Mouse (Mus musculus) kidney, embryonic 14.5 days (tissue): ENCODE measurements at regions not wholly inside any gene's neighbourhood (a gene's known extent, or its start where the extent isn't known, plus 50 kb on each side); places are given as distances from the start of the nearest gene placed in this dataset.

Source experiments
- ATAC-seq: fragments of 200-750 bp; cut with Nextera tagmentation; 2 replicates; pipeline ENCODE4 v1.8.0; 2017; ENCODE audit warnings: moderate number of reproducible peaks, mild to moderate bottlenecking, moderate TSS enrichment, moderate library complexity; ENCODE audit not compliant: low FRiP score, low TSS enrichment
- H3K27ac ChIP-seq: fragments of 300-500 bp; sonication (generic); 2 replicates; pipeline ENCODE4 v1.5.1; 2014; ENCODE audit warnings: low read depth, mild to moderate bottlenecking, low read length, moderate library complexity, mixed read lengths
- H3K27me3 ChIP-seq: fragments of 300-500 bp; sonication (generic); 2 replicates; pipeline ENCODE4 v1.6.1; 2014; ENCODE audit warnings: mild to moderate bottlenecking, low read length; ENCODE audit not compliant: control insufficient read depth, insufficient read depth
- H3K36me3 ChIP-seq: fragments of 300-500 bp; sonication (generic); 2 replicates; pipeline ENCODE4 v1.6.1; 2014; ENCODE audit warnings: low read length, mixed read lengths; ENCODE audit not compliant: control insufficient read depth, insufficient read depth
- H3K4me1 ChIP-seq: fragments of 300-500 bp; sonication (generic); 2 replicates; pipeline ENCODE4 v1.6.1; 2014; ENCODE audit warnings: low read length, mixed read lengths; ENCODE audit not compliant: control insufficient read depth, insufficient read depth
- H3K4me2 ChIP-seq: fragments of 300-500 bp; sonication (generic); replicated peaks from 2 replicates; pipeline ENCODE4 v1.6.1; 2014; ENCODE audit warnings: low read depth, mild to moderate bottlenecking, low read length
- H3K4me3 ChIP-seq: fragments of 300-500 bp; sonication (generic); 2 replicates; pipeline ENCODE4 v1.5.1; 2014; ENCODE audit warnings: mild to moderate bottlenecking, low read length
- H3K9ac ChIP-seq: fragments of 300-500 bp; sonication (generic); 2 replicates; pipeline ENCODE4 v1.6.1; 2014; ENCODE audit warnings: low read depth, mild to moderate bottlenecking, low read length, moderate library complexity
- H3K9me3 ChIP-seq: fragments of 300-500 bp; sonication (generic); 2 replicates; pipeline ENCODE4 v1.6.1; 2016; ENCODE audit warnings: low read length; ENCODE audit not compliant: control insufficient read depth
- WGBS: fragments of 180-500 bp; shearing (Covaris S2); extraction: QIAGEN DNeasy Blood & Tissue Kit; methylation state at CpG from one replicate; pipeline ENCODE4 v1.1.7; 2014; 5-methylcytosine and 5-hydroxymethylcytosine counted together

- Histone ChIP-seq H3K4me2 (no peak overlapping the region), H3K9me3 (no peaks in the 10 kb centered on the region), H3K9ac (no peak overlapping the region), H3K36me3 (no peaks in the 10 kb centered on the region), H3K27ac (no peak overlapping the region), H3K4me1 (no peaks in the 10 kb centered on the region), H3K27me3 (no peaks in the 10 kb centered on the region), H3K4me3 (no peak overlapping the region)
- no peak for ATAC-seq
- WGBS: 64% methylated on average over 12 of the region's 12 CpGs
Measured at GRCm38 (mm10) chr4:105316478-105317206, 159.5 kb downstream of the Plpp3 start.

GRCm38 (mm10) chr4:105318421-105318820 lies 161.3 kb downstream of the Plpp3 start:
- WGBS: 87% methylated on average over 2 of the region's 2 CpGs

DNA sequence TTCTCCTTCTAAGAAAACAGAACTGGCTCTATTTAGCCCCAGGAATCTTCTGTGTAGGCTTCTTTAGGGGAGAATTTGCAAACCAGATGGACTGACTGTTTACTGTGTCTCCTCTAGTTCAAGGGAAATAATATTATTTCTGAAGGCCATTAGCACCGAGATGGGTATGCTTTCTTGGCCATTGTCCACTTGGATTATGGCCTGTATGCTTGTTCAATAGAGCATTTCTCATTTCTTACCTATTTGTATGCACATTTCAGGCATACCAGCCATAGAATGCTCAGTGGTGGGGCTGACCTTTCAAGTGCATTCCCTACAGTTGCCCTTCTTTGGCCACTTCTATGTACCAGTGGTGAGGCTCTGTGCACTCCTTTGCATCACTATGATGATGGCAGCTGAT lies 166.3 kb downstream of the Plpp3 start:
- Histone ChIP-seq H3K4me2 (no peak overlapping the region), H3K27me3 (no peaks in the 10 kb centered on the region), H3K27ac (no peak overlapping the region), H3K36me3 (no peaks in the 10 kb centered on the region), H3K4me3 (no peak overlapping the region), H3K9ac (no peak overlapping the region), H3K4me1 (no peaks in the 10 kb centered on the region), H3K9me3 (no peaks in the 10 kb centered on the region)
- ATAC-seq: no peak
- 63% methylated on average over 1 of the region's 1 CpGs for WGBS

More at GRCm38 (mm10) chr4:105318421-105318820, 161.3 kb downstream of the Plpp3 start:
- Histone ChIP-seq H3K4me2 (no peak overlapping the region), H3K9me3 (no peaks in the 10 kb centered on the region), H3K36me3 (no peaks in the 10 kb centered on the region), H3K27me3 (no peaks in the 10 kb centered on the region), H3K4me1 (no peaks in the 10 kb centered on the region), H3K27ac (no peak overlapping the region), H3K9ac (no peak overlapping the region), H3K4me3 (no peak overlapping the region)
- ATAC-seq: no peak

- Histone ChIP-seq H3K4me1 (no peaks in the 10 kb centered on the region), H3K9me3 (no peaks in the 10 kb centered on the region), H3K36me3 (no peaks in the 10 kb centered on the region), H3K27ac (no peak overlapping the region), H3K27me3 (no peaks in the 10 kb centered on the region), H3K4me2 (no peak overlapping the region), H3K9ac (no peak overlapping the region), H3K4me3 (no peak overlapping the region)
- ATAC-seq: no peak
- 78% methylated on average over 3 of the region's 3 CpGs for WGBS
Measured at GRCm38 (mm10) chr4:105326989-105327388, 169.8 kb downstream of the Plpp3 start.

DNA sequence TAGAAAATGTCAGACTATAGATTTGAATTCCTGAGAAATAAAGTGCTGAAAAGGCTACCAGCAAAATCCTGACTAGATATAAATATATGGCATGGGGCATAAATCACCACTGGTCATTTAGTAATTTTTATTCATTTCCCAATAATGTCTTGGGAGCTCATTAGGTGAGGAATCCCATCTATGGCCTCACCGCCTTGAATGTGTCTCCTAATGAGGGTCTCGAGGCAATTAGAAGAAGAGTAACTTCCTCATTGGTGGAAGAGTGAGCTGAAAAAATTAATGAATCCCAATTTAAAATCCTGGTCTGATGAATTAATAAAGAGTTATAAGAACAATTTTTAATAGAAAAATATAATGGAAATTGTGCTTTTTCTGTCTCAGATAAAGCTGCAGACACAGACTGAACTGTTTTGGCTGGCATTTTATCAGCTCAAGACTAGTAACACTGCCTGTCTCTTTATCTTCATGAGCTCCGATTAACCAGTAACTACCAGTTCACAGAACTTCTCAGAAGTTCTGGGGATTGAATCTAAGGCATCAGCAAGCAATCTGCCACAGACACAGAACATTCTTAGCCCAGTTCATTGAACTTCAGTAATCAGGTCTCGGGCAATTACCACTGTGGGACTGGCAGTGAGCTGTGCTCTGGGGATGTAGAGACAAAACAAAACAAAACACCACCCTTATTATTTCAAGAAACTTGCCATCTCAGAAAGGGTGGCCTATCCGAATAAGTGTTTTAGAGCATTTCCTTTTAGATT lies 170.7 kb downstream of the Plpp3 start:
- H3K4me1 ChIP-seq: no peaks in the 10 kb centered on the region
- H3K27me3 ChIP-seq: no peaks in the 10 kb centered on the region
- H3K36me3 ChIP-seq: no peaks in the 10 kb centered on the region
- H3K9me3 ChIP-seq: no peaks in the 10 kb centered on the region
- 77% methylated on average over 5 of the region's 5 CpGs for WGBS
- no peak overlapping the region for H3K9ac ChIP-seq
- no peak overlapping the region for H3K4me3 ChIP-seq
- no peak overlapping the region for H3K4me2 ChIP-seq
- peak overlapping the region; percentile 33; the same call in 1 of the 2 replicates for H3K27ac ChIP-seq
- ATAC-seq: no peak

DNA sequence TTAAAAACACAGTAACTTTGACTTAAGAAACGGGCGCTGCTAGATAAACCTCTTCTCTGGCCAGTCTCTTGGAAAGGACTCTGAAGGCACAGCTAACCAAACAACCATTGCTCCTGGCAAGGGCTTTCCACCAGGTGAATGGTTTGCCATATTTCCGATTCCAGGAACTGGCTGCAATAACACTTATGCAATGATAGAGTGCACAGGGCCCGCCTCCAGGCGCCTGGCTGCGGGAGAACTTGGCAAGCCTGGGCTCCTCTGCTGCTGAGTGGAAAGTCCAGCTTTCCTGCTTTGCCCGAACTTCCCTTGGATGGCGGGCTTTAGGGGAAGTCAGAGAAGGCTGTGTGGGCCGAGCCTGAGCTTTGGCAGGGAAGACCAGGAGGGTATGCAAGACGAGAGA lies 171.6 kb downstream of the Plpp3 start:
- 71% methylated on average over 10 of the region's 10 CpGs for WGBS

DNA sequence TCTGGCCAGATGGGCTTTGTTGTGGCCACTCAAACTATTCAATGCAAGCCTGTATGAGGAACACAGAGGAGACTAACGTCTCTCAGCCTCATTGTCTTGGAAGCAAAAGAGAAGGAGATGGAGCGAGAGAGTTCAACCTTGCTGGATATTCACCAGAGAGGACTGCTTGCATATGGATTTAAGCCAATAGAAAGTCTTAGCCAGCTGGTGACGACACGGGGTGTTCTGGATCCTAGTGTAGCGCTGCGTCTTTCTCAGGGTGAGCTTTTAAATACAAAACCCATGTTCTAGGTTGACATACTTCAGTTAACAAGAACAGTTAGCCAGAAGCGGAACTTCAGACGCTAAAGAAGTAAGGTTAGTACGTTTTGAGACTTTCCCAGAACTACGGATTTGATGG lies 174.9 kb downstream of the Plpp3 start:
- no peaks in the 10 kb centered on the region for H3K9me3 ChIP-seq
- no peak overlapping the region for H3K4me2 ChIP-seq
- H3K4me1 ChIP-seq: no peaks in the 10 kb centered on the region
- H3K36me3 ChIP-seq: no peaks in the 10 kb centered on the region
- H3K9ac ChIP-seq: no peak overlapping the region
- H3K27ac ChIP-seq: no peak overlapping the region
- ATAC-seq: no peak
- no peak overlapping the region for H3K4me3 ChIP-seq
- WGBS: 89% methylated on average over 10 of the region's 10 CpGs
- no peaks in the 10 kb centered on the region for H3K27me3 ChIP-seq

More for the DNA sequence above, 171.6 kb downstream of the Plpp3 start:
- Histone ChIP-seq H3K4me3 (no peak overlapping the region), H3K4me2 (no peak overlapping the region), H3K4me1 (no peaks in the 10 kb centered on the region), H3K27me3 (no peaks in the 10 kb centered on the region), H3K36me3 (no peaks in the 10 kb centered on the region), H3K9ac (no peak overlapping the region), H3K27ac (no peak overlapping the region), H3K9me3 (no peaks in the 10 kb centered on the region)
- ATAC-seq: no peak

DNA sequence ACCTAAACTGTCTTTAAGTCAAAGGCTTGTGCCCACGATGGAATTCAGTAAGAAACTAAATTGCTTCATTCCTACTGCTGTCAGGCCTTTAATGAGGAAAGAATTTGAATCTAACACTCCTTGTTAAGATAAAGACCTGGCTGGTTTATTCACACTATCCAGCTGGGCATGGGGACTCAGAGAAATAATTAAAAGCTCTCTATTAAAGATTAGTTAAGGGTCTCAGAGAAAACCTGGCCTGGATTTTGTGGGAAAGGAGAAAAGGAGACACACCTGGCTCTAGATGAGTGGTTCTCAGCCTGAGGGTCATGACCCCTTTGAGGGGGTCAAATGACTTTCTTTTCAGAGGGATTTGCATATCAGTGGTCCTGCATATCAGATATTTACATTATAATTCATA lies 178.7 kb downstream of the Plpp3 start:
- Histone ChIP-seq H3K4me1 (no peaks in the 10 kb centered on the region), H3K4me2 (no peak overlapping the region), H3K27me3 (no peaks in the 10 kb centered on the region), H3K4me3 (no peak overlapping the region), H3K9ac (no peak overlapping the region), H3K27ac (no peak overlapping the region), H3K9me3 (no peaks in the 10 kb centered on the region), H3K36me3 (no peaks in the 10 kb centered on the region)
- 45% methylated on average over 1 of the region's 1 CpGs for WGBS
- no peak for ATAC-seq

GRCm38 (mm10) chr4:105336557-105336956 lies 179.4 kb downstream of the Plpp3 start:
- no peaks in the 10 kb centered on the region for H3K27me3 ChIP-seq
- no peaks in the 10 kb centered on the region for H3K4me1 ChIP-seq
- H3K9me3 ChIP-seq: no peaks in the 10 kb centered on the region
- H3K27ac ChIP-seq: no peak overlapping the region
- no peak overlapping the region for H3K4me3 ChIP-seq
- ATAC-seq: no peak
- H3K4me2 ChIP-seq: no peak overlapping the region
- H3K36me3 ChIP-seq: no peaks in the 10 kb centered on the region
- H3K9ac ChIP-seq: no peak overlapping the region
- WGBS: 70% methylated on average over 4 of the region's 4 CpGs
